Mouse (Mus musculus) olfactory bulb, adult 2 months (tissue): ENCODE data around the gene Galntl6.

Experiments
- CTCF ChIP-seq: fragments of 200-500 bp; IDR thresholded peaks from 2 replicates; pipeline ENCODE4 v1.5.1; 2012; ENCODE audit warnings: low read depth, mild to moderate bottlenecking, low read length, moderate library complexity; ENCODE audit not compliant: insufficient read depth
- POLR2A ChIP-seq: fragments of 200-500 bp; IDR thresholded peaks from 2 replicates; pipeline ENCODE4 v1.6.1; 2012; ENCODE audit warnings: mild to moderate bottlenecking, low read depth, low read length, moderate library complexity; ENCODE audit not compliant: insufficient read depth

DNA sequence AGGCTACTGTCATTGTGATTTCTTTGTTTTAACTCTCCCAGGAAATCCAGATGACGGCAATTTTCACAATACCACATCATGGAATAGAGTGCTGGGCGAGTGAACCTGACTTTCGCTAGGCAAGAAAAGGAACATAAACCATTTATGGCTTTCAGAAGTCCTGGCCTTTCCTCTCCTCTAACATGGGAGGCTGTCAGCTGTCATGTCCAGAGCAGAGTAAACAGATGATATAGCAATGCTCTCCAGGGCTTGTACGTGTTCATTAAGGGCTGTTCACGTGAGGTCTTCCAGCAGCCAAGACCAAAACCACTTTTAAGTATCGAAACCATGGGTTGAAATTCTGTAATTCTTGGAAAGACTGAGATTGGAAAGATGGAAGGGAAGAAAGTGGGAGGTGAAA, 989.3 kb downstream of the Galntl6 start:
- TF ChIP-seq CTCF: no peak
- no peak for TF ChIP-seq POLR2A
